Mouse (Mus musculus) neural tube, embryonic 14.5 days (tissue): ENCODE data around the gene A830018L16Rik. TPM values are rescaled to one million over a fixed set of nuclear protein-coding genes. Genes with fewer than 3 reads are reported as not detected.
"Not testable (repeated sequence)": the region's sequence is repeated elsewhere in the genome, so short reads cannot be mapped to it uniquely, and the experiment has no call there.

ENCODE experiments used
- ATAC-seq: fragments of 200-750 bp; cut with Nextera tagmentation; 2 replicates; pipeline ENCODE4 v1.8.0; 2017; ENCODE audit warnings: low read depth, mild to moderate bottlenecking, moderate TSS enrichment, moderate library complexity
- H3K27ac ChIP-seq: fragments of 300-500 bp; sonication (generic); 2 replicates; pipeline ENCODE4 v1.5.1; 2014; ENCODE audit warnings: low read depth, mild to moderate bottlenecking, control low read depth, low read length, moderate library complexity, mixed read lengths
- H3K27me3 ChIP-seq: fragments of 300-500 bp; sonication (generic); 2 replicates; pipeline ENCODE4 v1.6.1; 2014; ENCODE audit warnings: low read length; ENCODE audit not compliant: control insufficient read depth, insufficient read depth
- H3K36me3 ChIP-seq: fragments of 300-500 bp; sonication (generic); 2 replicates; pipeline ENCODE4 v1.6.1; 2014; ENCODE audit warnings: low read length, mixed read lengths; ENCODE audit not compliant: control insufficient read depth, insufficient read depth
- H3K4me1 ChIP-seq: fragments of 300-500 bp; sonication (generic); 2 replicates; pipeline ENCODE4 v1.6.1; 2014; ENCODE audit warnings: low read length; ENCODE audit not compliant: control insufficient read depth, insufficient read depth
- H3K4me2 ChIP-seq: fragments of 300-500 bp; sonication (generic); 2 replicates; pipeline ENCODE4 v1.6.1; 2014; ENCODE audit warnings: mild to moderate bottlenecking, low read depth, low read length, control low read depth
- H3K4me3 ChIP-seq: fragments of 300-500 bp; sonication (generic); 2 replicates; pipeline ENCODE4 v1.5.1; 2014; ENCODE audit warnings: low read depth, low read length, control low read depth, mixed read lengths
- H3K9ac ChIP-seq: fragments of 300-500 bp; sonication (generic); replicated peaks from 2 replicates; pipeline ENCODE4 v1.6.1; 2014; ENCODE audit warnings: low read depth, mild to moderate bottlenecking, control low read depth, low read length, mixed read lengths
- H3K9me3 ChIP-seq: fragments of 300-500 bp; sonication (generic); 2 replicates; pipeline ENCODE4 v1.6.1; 2016; ENCODE audit warnings: low read length; ENCODE audit not compliant: control insufficient read depth
- WGBS: fragments of 180-500 bp; shearing (Covaris S2); extraction: QIAGEN DNeasy Blood & Tissue Kit; methylation state at CpG from one replicate; pipeline ENCODE4 v1.1.7; 2014; 5-methylcytosine and 5-hydroxymethylcytosine counted together
- polyA plus RNA-seq: library from polyadenylated mRNA; unstranded; fragments of >200 nt; fragmentation: Nextera tagmentation; extraction: Ambion mirVana; gene quantifications from 2 replicates; pipeline ENCODE4 v1.2.1, GENCODE M21; 2014

A830018L16Rik gene
- polyA plus RNA-seq, 1 experiment from 2014 or later: 26.3 TPM

- Histone ChIP-seq H3K4me2 (no peak overlapping the region), H3K27me3 (no peaks in the 10 kb centered on the region), H3K36me3 (no peaks in the 10 kb centered on the region), H3K9me3 (no peaks in the 10 kb centered on the region), H3K4me3 (no peak overlapping the region), H3K9ac (no peak overlapping the region), H3K27ac (no peak overlapping the region), H3K4me1 (no peaks in the 10 kb centered on the region)
- ATAC-seq: no peak
- 32% methylated on average over 2 of the region's 2 CpGs for WGBS
Observed at GRCm38 (mm10) chr1:12008789-12009550, 595.1 kb downstream of the A830018L16Rik start.

- H3K4me2 ChIP-seq: no peak overlapping the region
- H3K27me3 ChIP-seq: no peaks in the 10 kb centered on the region
- H3K9me3 ChIP-seq: no peaks in the 10 kb centered on the region
- no peak overlapping the region for H3K9ac ChIP-seq
- no peak overlapping the region for H3K4me3 ChIP-seq
- ATAC-seq: no peak
- H3K4me1 ChIP-seq: no peaks in the 10 kb centered on the region
- no peak overlapping the region for H3K27ac ChIP-seq
- no peaks in the 10 kb centered on the region for H3K36me3 ChIP-seq
Observed at GRCm38 (mm10) chr1:12009551-12009846, 595.6 kb downstream of the A830018L16Rik start.

GRCm38 (mm10) chr1:12010607-12011006 lies 596.7 kb downstream of the A830018L16Rik start:
- Histone ChIP-seq H3K27me3 (no peaks in the 10 kb centered on the region), H3K27ac (no peak overlapping the region), H3K4me2 (no peak overlapping the region), H3K36me3 (no peaks in the 10 kb centered on the region), H3K4me1 (no peaks in the 10 kb centered on the region), H3K4me3 (no peak overlapping the region), H3K9ac (no peak overlapping the region), H3K9me3 (no peaks in the 10 kb centered on the region)
- 96% methylated on average over 1 of the region's 1 CpGs for WGBS
- ATAC-seq: no peak

- H3K27ac ChIP-seq, H3K4me1 ChIP-seq, ATAC-seq, H3K36me3 ChIP-seq, H3K4me2 ChIP-seq, H3K9ac ChIP-seq, H3K4me3 ChIP-seq, H3K27me3 ChIP-seq, H3K9me3 ChIP-seq: not testable (repeated sequence)
- WGBS: 86% methylated on average over 5 of the region's 5 CpGs
Observed at GRCm38 (mm10) chr1:12020646-12021045, 606.7 kb downstream of the A830018L16Rik start.
